Mouse (Mus musculus): ENCODE data around the gene Arhgef10l. TPM values are rescaled to one million over a fixed set of nuclear protein-coding genes. Genes with fewer than 3 reads are reported as not detected.

The Arhgef10l gene
- polyA plus RNA-seq (2014; fragmentation: Nextera tagmentation; extraction: Ambion mirVana): 23.3 and 23.6 TPM in 2 replicates

DNA sequence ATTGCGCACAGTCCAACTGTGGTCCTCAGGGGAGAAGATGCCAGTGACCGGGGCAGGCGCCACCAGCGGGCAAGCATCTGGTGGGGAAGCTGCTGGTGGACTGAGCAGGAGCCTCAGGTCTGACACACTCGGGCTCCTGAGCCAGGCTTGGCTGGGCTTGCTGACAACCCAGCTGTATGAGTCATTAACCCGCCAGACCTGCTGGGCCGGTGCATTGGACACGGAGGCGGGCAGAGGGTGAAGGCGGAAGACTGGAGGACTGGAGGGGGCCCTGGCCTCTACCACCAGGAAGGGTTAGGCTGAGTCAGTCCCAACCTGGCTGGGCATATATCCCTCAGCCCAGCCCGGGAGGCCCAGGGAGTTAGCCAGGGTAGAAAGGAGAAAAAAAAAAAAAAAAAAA lies at the start of gene Arhgef10l:
Gene Arhgef10l, minus strand, starts transcription at position 253 of the 400 bp plus-strand sequence.
- Histone ChIP-seq H3K36me3 (ENCODE audit: control insufficient read depth, insufficient read depth, low read length) (no peaks in the 10 kb centered on the region), H3K9me3 (ENCODE audit: control insufficient read depth, low read length) (no peaks in the 10 kb centered on the region), H3K4me1 (replicated peaks; ENCODE audit: control insufficient read depth, insufficient read depth, low read length) (peaks cover 13% of the 10 kb centered on the region; the same call in 1 of the 2 replicates), H3K4me3 (ENCODE audit: low read depth, low read length) (no peak within 1 kb of the TSS), H3K27me3 (ENCODE audit: control insufficient read depth, insufficient read depth, low read length) (no peaks in the 10 kb centered on the region), H3K9ac (ENCODE audit: low read length) (no peak within 1 kb of the TSS), H3K27ac (ENCODE audit: low read depth, low read length) (no peak within 1 kb of the TSS), H3K4me2 (ENCODE audit: low read depth, low read length, severe bottlenecking) (no peak within 1 kb of the TSS)
- DNase-seq (ENCODE audit: low spot score) (no peak), ATAC-seq (replicated peaks; ENCODE audit: low FRiP score) (no peak)
- WGBS: 87% methylated on average over 11 of the region's 11 CpGs

DNA sequence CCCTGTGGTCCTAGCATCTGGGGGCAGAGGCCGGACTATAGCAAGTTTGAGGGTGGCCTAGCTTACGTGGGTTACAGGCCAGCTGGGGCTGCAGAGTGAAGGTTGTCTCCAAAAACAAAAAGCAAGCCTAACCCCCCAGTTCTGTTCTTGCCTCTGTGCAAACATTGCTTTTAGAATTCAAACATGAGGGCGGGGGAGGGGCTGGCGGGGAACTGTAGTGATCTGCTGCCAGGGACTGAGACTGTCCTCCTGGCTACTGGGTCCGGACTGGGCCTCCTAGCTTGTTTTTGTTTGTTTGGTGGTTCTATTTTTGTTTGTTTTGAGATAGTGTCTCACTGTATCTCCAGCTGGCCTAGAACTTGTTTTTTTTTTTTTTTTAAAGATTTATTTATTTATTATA lies 48.8 kb upstream of the Arhgef10l start:
- Histone ChIP-seq H3K36me3 (ENCODE audit: control insufficient read depth, insufficient read depth, low read length) (peaks cover 66% of the 10 kb centered on the region), H3K9ac (ENCODE audit: low read length) (no peak overlapping the region), H3K4me1 (replicated peaks; ENCODE audit: control insufficient read depth, insufficient read depth, low read length) (peaks cover 8% of the 10 kb centered on the region; the same call in 1 of the 2 replicates), H3K4me2 (ENCODE audit: low read depth, low read length, severe bottlenecking) (no peak overlapping the region), H3K27me3 (ENCODE audit: control insufficient read depth, insufficient read depth, low read length) (no peaks in the 10 kb centered on the region), H3K9me3 (ENCODE audit: control insufficient read depth, low read length) (no peaks in the 10 kb centered on the region), H3K4me3 (ENCODE audit: low read depth, low read length) (no peak overlapping the region), H3K27ac (ENCODE audit: low read depth, low read length) (no peak overlapping the region)
- WGBS: 89% methylated on average over 5 of the region's 5 CpGs
- DNase-seq (ENCODE audit: low spot score) (no peak), ATAC-seq (replicated peaks; ENCODE audit: low FRiP score) (no peak)

DNA sequence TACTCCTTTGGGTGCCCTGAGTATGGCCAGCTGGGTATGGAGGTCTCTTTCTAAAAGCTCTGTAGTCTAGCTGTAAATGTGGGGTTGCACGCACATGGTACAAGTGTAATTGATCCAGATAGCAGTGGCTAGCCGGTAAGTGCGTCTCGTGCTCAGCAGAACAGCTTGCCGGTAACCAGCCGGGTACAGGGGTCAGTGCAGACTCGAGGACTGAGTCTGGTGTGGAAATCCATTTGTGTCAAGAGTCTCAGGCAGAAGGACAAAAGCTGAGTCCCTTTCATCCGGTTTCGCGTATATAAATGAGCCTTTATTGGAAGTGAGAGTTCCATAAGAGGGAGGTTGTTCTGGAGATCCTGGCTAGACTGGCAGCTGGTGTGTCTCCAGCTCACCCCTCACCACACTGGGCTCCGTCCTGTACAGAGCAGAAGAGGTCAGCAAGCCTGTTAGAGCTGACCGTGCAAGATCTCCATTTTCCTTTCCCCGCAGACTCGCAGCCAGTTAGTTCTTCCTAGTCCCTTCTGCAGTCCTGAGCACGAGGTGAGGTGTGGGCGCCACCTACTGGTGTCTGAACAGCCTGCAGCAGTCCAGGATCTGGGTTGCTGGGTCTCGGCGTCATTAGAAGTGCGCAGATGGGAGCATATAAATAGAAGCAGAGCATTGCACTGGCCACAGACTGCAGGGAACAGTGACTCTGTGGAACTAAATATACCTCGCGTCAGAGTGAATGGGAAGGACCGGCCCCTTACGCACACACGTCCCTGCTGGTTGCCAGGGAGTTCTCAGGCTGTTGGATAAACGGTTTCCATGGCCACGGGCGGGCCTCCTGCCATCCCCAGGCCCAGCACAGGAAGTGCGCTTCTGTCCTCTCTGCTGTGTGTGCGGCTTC lies 47.9 kb upstream of the Arhgef10l start:
- no peak overlapping the region for H3K4me3 ChIP-seq (ENCODE audit: low read depth, low read length)
- no peak overlapping the region for H3K4me2 ChIP-seq (ENCODE audit: low read depth, low read length, severe bottlenecking)
- no peaks in the 10 kb centered on the region for H3K9me3 ChIP-seq (ENCODE audit: control insufficient read depth, low read length)
- DNase-seq (ENCODE audit: low spot score) (peak; percentile 91), ATAC-seq (replicated peaks; ENCODE audit: low FRiP score) (peak; percentile 71)
- whole genome bisulfite sequencing: 56% methylated on average over 29 of the region's 29 CpGs
- H3K27me3 ChIP-seq (ENCODE audit: control insufficient read depth, insufficient read depth, low read length): no peaks in the 10 kb centered on the region
- H3K4me1 ChIP-seq (replicated peaks; ENCODE audit: control insufficient read depth, insufficient read depth, low read length): peaks cover 8% of the 10 kb centered on the region; the same call in 1 of the 2 replicates
- H3K36me3 ChIP-seq (ENCODE audit: control insufficient read depth, insufficient read depth, low read length): peaks cover 71% of the 10 kb centered on the region
- no peak overlapping the region for H3K9ac ChIP-seq (ENCODE audit: low read length)
- 0 out of 2 replicates have a peak overlapping the region, but pooled peaks have one; percentile 31 for H3K27ac ChIP-seq (ENCODE audit: low read depth, low read length)

DNA sequence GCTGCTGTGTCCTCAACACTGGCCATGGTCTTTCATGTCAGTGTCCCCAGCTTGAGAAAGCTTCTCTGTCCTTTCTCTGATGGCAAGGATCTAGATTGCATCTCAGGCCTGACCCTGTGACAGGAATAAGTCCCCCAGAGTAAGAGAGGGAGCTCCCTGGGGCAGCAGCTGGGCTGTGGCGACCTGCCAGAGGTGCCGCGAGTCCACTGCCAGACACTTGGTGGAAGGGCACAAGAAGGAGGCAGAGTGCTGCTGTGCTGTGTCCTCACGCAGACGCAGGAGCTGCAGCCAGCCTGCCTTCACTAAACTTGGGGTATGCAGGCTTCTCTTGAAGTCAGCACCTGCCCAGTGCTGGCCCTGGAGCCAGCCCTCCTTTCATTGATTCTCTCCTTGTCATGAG lies 45.5 kb upstream of the Arhgef10l start:
- peaks cover 57% of the 10 kb centered on the region for H3K36me3 ChIP-seq (ENCODE audit: control insufficient read depth, insufficient read depth, low read length)
- H3K4me2 ChIP-seq (ENCODE audit: low read depth, low read length, severe bottlenecking): no peak overlapping the region
- no peaks in the 10 kb centered on the region for H3K9me3 ChIP-seq (ENCODE audit: control insufficient read depth, low read length)
- peaks cover 8% of the 10 kb centered on the region for H3K4me1 ChIP-seq (replicated peaks; ENCODE audit: control insufficient read depth, insufficient read depth, low read length)
- H3K4me3 ChIP-seq (ENCODE audit: low read depth, low read length): no peak overlapping the region
- no peak overlapping the region for H3K27ac ChIP-seq (ENCODE audit: low read depth, low read length)
- ATAC-seq (replicated peaks; ENCODE audit: low FRiP score): no peak
- DNase-seq (ENCODE audit: low spot score): no peak
- H3K27me3 ChIP-seq (ENCODE audit: control insufficient read depth, insufficient read depth, low read length): no peaks in the 10 kb centered on the region
- no peak overlapping the region for H3K9ac ChIP-seq (ENCODE audit: low read length)
- 94% methylated on average over 5 of the region's 5 CpGs for WGBS

- Histone ChIP-seq H3K4me1 (replicated peaks; ENCODE audit: control insufficient read depth, insufficient read depth, low read length) (peaks cover 8% of the 10 kb centered on the region), H3K4me2 (ENCODE audit: low read depth, low read length, severe bottlenecking) (no peak overlapping the region), H3K27me3 (ENCODE audit: control insufficient read depth, insufficient read depth, low read length) (no peaks in the 10 kb centered on the region), H3K4me3 (ENCODE audit: low read depth, low read length) (no peak overlapping the region), H3K9me3 (ENCODE audit: control insufficient read depth, low read length) (no peaks in the 10 kb centered on the region), H3K9ac (ENCODE audit: low read length) (no peak overlapping the region), H3K27ac (ENCODE audit: low read depth, low read length) (no peak overlapping the region), H3K36me3 (ENCODE audit: control insufficient read depth, insufficient read depth, low read length) (peaks cover 53% of the 10 kb centered on the region)
- DNase-seq (ENCODE audit: low spot score): no peak
- 82% methylated on average over 10 of the region's 10 CpGs for WGBS
- no peak for ATAC-seq (replicated peaks; ENCODE audit: low FRiP score)
Observed at GRCm38 (mm10) chr4:140710781-140711180, 45.0 kb upstream of the Arhgef10l start.

- Histone ChIP-seq H3K4me3 (ENCODE audit: low read depth, low read length) (no peak overlapping the region), H3K27ac (ENCODE audit: low read depth, low read length) (no peak overlapping the region), H3K27me3 (ENCODE audit: control insufficient read depth, insufficient read depth, low read length) (no peaks in the 10 kb centered on the region), H3K36me3 (ENCODE audit: control insufficient read depth, insufficient read depth, low read length) (peaks cover 44% of the 10 kb centered on the region), H3K9me3 (ENCODE audit: control insufficient read depth, low read length) (no peaks in the 10 kb centered on the region), H3K4me2 (ENCODE audit: low read depth, low read length, severe bottlenecking) (no peak overlapping the region), H3K9ac (ENCODE audit: low read length) (no peak overlapping the region), H3K4me1 (replicated peaks; ENCODE audit: control insufficient read depth, insufficient read depth, low read length) (peaks cover 13% of the 10 kb centered on the region)
- no peak for ATAC-seq (replicated peaks; ENCODE audit: low FRiP score)
- 92% methylated on average over 10 of the region's 10 CpGs for WGBS
- DNase-seq (ENCODE audit: low spot score): no peak
Observed at GRCm38 (mm10) chr4:140709617-140710016, 43.8 kb upstream of the Arhgef10l start.

GRCm38 (mm10) chr4:140709111-140709510 lies 43.3 kb upstream of the Arhgef10l start:
- no peak for DNase-seq (ENCODE audit: low spot score)
- Histone ChIP-seq H3K4me3 (ENCODE audit: low read depth, low read length) (no peak overlapping the region), H3K9ac (ENCODE audit: low read length) (no peak overlapping the region), H3K9me3 (ENCODE audit: control insufficient read depth, low read length) (no peaks in the 10 kb centered on the region), H3K4me1 (replicated peaks; ENCODE audit: control insufficient read depth, insufficient read depth, low read length) (peaks cover 17% of the 10 kb centered on the region), H3K27me3 (ENCODE audit: control insufficient read depth, insufficient read depth, low read length) (no peaks in the 10 kb centered on the region), H3K36me3 (ENCODE audit: control insufficient read depth, insufficient read depth, low read length) (peaks cover 39% of the 10 kb centered on the region), H3K4me2 (ENCODE audit: low read depth, low read length, severe bottlenecking) (no peak overlapping the region), H3K27ac (ENCODE audit: low read depth, low read length) (no peak overlapping the region)
- no peak for ATAC-seq (replicated peaks; ENCODE audit: low FRiP score)
- WGBS: 85% methylated on average over 7 of the region's 7 CpGs

GRCm38 (mm10) chr4:140708297-140708927 lies 42.6 kb upstream of the Arhgef10l start:
- Histone ChIP-seq H3K4me1 (replicated peaks; ENCODE audit: control insufficient read depth, insufficient read depth, low read length) (peaks cover 20% of the 10 kb centered on the region), H3K4me2 (ENCODE audit: low read depth, low read length, severe bottlenecking) (no peak overlapping the region), H3K9me3 (ENCODE audit: control insufficient read depth, low read length) (no peaks in the 10 kb centered on the region), H3K36me3 (ENCODE audit: control insufficient read depth, insufficient read depth, low read length) (peaks cover 36% of the 10 kb centered on the region), H3K4me3 (ENCODE audit: low read depth, low read length) (no peak overlapping the region), H3K9ac (ENCODE audit: low read length) (no peak overlapping the region), H3K27me3 (ENCODE audit: control insufficient read depth, insufficient read depth, low read length) (no peaks in the 10 kb centered on the region), H3K27ac (ENCODE audit: low read depth, low read length) (no peak overlapping the region)
- 92% methylated on average over 18 of the region's 18 CpGs for WGBS
- DNase-seq (ENCODE audit: low spot score): no peak
- ATAC-seq (replicated peaks; ENCODE audit: low FRiP score): no peak

Measured in forebrain, embryonic 11.5 days (tissue).